In genomic region chr5:91792732-91793131, GRCm38 (mm10) we compare ENCODE assay signal across 20 mouse cellular contexts.
"Had no signal": no experiment of that assay in that cellular context is flagged by ENCODE, and none has a peak within 500 bp of the region (broad histone marks: within the 10 kb centered on the region; RNA-seq: fewer than 3 reads in every experiment).

No protein-coding gene starts in this region.

- H3K27me3 ChIP-seq: midbrain, embryonic 13.5 days; neural tube, embryonic 12.5 days had no signal

- H3K9ac ChIP-seq: liver, embryonic 14.5 days; liver, postnatal 0 days; lung, embryonic 14.5 days; midbrain, embryonic 13.5 days; neural tube, embryonic 12.5 days had no signal

- H3K27ac ChIP-seq: kidney, postnatal 0 days; left cerebral cortex, adult 2 months; liver, embryonic 14.5 days; macrophage; midbrain, embryonic 13.5 days; neural tube, embryonic 12.5 days; stomach, postnatal 0 days had no signal

- ATAC-seq: intestine, embryonic 16.5 days; liver, postnatal 0 days; lung, postnatal 0 days; midbrain, embryonic 13.5 days; midbrain, embryonic 16.5 days had no signal

- DNase-seq: kidney, adult 18-20 months; kidney, adult 9 months; kidney, postnatal 36 days; layer of hippocampus, postnatal 36 days; liver, postnatal 0 days; lung, embryonic 14.5 days; retina, postnatal 1 day; thymus, adult 2 months; thymus, postnatal 14 days; thymus, postnatal 4 days had no signal

- H3K4me1 ChIP-seq: midbrain, embryonic 13.5 days; neural tube, embryonic 12.5 days had no signal

- H3K9me3 ChIP-seq: midbrain, embryonic 13.5 days; neural tube, embryonic 12.5 days had no signal

- H3K36me3 ChIP-seq: midbrain, embryonic 13.5 days; neural tube, embryonic 12.5 days had no signal

- H3K4me2 ChIP-seq: lung, embryonic 14.5 days; midbrain, embryonic 13.5 days; neural tube, embryonic 12.5 days had no signal

- H3K4me3 ChIP-seq: left cerebral cortex, adult 2 months; midbrain, embryonic 13.5 days; neural tube, embryonic 12.5 days had no signal
